Mouse (Mus musculus) heart, postnatal 0 days (tissue): ENCODE data around the gene 1700042G07Rik.

ENCODE experiments used
- CTCF ChIP-seq: IDR thresholded peaks from 2 replicates; pipeline ENCODE4 v1.5.1; 2016; ENCODE audit warnings: antibody characterized with exemption, control low read depth, low read depth
- EP300 ChIP-seq: IDR thresholded peaks from 2 replicates; pipeline ENCODE4 v1.6.1; 2016; ENCODE audit warnings: antibody characterized with exemption, low read depth

DNA sequence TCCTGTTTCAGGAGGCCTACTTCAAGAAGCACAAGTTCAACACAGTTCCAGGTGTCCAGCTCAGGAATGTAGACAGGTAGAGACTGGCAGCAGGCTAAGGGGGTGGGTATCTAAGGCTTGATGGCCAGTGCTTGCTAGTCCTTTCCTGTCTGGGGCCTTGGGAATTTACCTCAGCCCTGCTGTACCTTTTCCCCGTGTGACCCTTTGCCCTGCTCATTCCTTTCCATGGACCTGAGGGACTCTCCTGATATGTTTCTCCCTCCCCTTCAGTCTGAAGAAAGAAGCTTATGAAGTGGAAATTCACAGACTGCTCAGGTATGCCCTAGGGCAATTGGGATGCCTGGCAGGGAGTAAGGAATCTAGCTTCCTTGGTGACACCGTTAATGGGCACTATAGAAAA, 15.3 kb upstream of the 1700042G07Rik start:
- TF ChIP-seq CTCF (no peak), EP300 (no peak)
